Mouse (Mus musculus) urinary bladder, postnatal 4 days (tissue): ENCODE measurements around the gene Lpcat1.

Experiments used
- DNase-seq, 2 experiments: peaks; one replicate each; pipeline ENCODE4 v3.0.0; 2021 to 2022; ENCODE audit warnings: low spot score in 2 of 2

Lpcat1 gene

DNA sequence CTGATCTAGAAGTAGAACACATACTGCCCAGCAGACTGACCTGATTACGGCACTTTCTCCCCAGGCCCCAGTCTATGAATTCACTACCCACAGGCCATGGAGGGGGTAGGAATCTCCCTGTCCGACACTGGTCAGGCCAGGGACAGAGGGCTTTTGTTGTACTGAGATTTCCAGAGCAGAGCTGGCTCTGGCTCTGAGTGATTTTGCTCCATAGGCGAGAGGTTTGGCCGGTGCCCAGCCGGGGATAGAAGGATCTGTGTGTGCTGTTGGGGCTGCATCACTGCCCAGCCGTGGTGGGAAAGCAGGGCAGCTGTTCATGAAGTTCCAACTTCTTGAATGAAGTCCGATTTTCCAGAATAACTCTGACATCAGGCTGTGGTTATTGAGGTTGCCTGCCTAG, 20.1 kb upstream of the Lpcat1 start:
- peak in 1 of 2 experiments; percentile 31 for DNase-seq

DNA sequence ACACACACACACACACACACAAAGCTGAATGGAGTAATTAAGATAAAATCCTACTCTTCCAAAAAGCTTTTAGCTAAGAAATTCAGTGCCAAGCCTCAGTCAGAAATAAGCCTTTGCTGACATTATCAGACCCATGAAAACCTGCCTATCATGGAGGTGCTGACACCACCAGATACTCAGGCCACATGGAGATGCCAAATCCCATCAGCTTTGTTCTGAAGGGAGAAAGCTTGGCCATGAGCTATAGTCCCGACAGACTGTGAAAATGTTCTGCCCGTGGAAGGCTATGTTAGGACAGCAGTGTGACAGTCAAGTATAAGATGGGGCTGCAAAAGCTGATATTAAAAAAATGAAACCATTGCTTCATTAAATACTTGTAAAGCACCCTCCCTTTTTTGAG, 19.5 kb upstream of the Lpcat1 start:
- DNase-seq: no peak

DNA sequence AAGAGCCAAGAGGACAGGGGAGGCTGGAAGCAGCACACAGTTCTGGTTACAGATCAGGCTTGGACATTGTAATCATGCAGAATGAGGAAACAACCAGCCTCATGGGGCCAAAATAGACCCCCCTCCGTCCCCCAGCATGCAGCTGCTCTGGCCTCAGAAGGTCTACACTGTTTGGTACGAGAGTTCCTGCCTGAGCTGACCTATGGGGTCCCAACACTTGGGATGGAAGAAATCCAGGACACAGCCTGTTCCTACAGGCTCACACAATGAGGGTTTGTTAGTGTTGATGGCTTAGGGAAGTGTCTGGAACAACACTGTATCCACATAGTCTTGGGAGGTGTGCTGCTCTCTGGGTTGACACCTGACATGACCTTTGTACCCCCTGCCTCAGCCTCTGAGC, 18.8 kb upstream of the Lpcat1 start:
- no peak for DNase-seq

DNA sequence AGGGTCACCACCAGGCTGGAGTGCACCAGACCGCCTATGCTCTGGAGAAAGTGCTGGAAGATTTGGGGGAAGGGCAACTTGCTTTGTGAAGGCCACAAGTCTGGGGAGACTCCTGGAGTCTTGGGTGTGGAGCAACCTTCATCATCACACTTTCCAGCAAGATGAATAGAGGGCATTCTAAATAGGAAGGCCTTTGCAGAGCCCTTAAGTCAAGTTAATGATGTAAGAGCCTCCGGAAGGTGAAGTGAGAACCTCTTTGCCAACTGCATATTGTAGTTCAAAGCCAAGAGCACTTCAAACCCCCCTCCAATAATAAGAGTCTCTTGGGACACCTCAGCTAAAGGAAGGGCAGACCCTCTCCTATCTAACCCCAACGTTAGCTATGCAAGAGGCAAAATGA, 18.3 kb upstream of the Lpcat1 start:
- no peak for DNase-seq

DNA sequence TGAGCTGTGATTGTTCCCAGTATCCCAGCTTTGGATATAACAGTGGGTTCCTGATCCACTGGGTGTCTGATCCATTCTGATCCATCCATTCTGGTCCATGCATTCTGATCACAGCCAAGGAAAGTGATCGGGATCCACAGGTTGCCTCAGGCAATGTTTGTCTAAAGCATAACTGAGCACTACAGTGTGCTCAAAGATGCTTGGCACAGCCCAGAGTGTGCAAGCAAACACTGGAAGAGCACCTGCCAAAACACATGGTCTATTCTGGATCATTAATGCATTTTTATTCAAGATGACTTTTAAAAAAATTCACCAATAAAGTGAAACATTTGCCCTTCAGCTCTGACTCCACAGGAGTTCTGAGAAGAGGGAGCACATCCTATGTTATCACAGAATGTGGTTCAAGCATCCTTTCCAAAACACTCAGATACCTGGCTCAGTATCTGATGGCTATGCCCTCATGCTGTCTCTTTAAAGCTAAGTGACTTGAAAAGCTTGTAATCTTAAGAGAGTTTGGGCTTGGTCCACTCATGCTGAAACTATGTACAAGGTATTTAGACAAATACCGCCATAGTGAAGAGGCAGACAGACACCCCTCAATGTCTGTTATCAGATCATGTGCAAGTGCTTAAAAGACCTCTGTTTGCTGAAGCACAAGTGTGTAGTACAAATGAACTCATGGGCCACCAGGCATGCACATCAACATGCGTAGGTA, 13.3 kb upstream of the Lpcat1 start:
- no peak for DNase-seq

DNA sequence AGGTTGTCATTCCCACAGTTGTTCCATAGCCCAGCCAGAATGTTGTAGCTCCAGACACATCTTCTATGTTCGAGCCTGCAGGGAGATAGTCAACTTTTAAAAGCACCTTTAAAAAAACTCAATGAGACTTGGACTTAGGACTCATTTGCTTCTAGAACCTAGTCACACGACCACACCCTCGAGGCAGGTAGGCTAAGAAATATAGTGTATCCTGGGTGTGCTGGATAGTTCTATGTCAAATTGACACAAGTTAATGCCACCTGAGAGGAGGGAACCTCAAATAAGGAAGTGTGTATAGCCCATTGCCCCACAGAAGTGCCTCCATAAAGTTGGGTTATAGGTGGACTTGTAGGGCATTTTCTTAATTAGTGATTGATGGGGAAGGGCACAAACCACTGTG, 11.7 kb upstream of the Lpcat1 start:
- no peak for DNase-seq

DNA sequence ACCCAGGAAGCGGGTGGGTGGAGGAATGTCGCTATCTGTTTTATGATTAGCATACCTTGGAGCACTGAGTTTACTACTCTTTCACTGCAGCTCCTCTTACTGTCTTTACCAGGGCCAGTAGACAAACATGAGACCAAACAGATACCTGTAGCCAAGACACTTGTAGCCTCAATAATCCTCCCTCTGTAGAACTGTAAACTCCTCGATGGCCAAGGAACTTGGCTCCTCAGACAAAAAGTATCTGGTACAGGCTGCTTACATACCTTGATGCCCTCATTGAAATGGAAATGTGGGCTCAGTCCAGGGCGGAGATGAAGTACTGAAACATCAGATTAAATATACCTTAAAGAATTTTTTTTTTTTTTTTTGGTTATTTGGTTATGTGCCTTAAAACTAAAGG, 9.7 kb upstream of the Lpcat1 start:
- no peak for DNase-seq

DNA sequence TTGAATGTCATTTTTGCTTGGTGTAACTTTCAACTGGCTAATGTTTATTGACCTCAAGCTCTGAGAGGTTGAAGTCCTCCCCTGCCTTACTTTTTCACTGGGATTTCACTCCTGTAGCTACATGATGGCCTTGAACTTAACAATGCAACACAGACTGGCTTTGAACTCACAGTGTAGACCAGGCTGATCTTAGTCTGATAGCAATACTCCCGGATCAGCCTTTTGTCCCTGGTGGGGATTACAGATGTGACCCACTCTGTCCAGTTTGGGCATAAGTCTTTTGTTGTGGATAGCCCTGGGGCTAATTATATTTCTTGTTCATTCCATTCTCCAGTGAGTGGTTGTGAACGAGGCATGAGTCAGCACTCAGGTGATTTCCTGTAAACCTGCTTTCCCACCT, 9.3 kb upstream of the Lpcat1 start:
- no peak for DNase-seq

DNA sequence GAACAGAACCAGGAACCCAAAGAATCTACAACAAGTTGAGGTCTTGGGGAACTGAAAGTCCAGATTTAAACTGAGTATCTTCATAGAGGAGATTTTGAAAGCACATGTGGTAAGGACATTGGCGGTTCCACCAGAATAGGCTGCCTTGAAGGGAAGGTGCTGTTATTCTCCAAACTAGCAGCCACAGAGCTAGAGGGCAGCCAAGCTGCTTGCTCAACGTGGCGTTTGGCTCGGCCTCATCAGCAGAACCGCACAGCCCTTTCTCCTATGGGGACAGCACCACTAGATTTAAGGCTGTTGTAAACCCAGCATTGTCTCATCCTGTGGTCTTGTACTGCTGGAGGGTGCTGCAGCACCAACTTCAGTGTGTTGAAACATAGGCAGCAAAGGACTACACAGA, 8.3 kb upstream of the Lpcat1 start:
- no peak for DNase-seq

DNA sequence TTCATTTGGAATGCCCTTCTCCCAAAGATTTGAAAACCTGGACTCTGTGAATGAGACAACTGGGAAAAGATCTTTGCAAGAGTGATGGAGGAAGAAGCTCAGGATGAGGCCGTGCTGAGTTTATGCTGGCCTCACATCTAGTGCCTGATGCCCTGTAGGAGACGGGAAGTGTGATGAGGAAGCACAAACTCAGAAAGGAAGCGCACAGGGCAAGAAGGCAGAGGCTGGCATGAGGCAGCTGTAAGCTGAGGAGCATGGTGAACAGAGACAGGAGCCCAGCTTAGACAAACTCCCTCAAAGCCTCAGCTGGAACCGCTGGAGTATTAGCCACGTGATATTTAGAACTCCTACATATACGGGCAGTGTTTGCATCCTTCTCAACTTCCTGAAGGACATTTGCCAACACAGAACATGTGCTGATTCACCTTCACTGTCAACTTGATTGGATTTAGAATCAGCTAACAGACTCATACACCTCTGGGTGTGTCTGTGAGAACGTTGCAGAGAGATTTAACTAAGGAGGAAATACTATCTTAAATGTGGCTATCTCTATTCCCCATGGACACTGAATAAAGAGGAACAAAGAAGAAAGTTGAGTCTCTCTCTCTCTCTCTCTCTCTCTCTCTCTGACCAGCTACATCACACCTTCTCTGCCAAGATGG, 7.7 kb upstream of the Lpcat1 start:
- DNase-seq: no peak

DNA sequence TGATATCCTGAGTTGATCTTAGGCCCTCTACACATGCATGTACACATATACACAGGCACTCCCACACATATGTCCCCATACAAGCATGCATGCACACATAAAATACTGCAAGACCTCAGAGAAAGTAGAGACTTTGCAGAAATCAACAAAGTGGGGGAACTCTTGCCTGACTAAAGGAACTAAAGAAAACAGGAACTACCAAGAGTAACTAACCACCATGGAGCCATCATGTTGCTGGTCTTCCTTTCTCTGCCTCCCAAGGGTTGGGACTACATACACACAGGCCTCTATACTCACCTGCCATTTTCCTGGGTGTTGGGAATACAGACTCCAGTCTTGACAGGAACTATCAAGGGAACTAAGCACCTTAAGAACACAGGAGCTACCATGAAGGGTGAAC, 5.4 kb upstream of the Lpcat1 start:
- DNase-seq: no peak

DNA sequence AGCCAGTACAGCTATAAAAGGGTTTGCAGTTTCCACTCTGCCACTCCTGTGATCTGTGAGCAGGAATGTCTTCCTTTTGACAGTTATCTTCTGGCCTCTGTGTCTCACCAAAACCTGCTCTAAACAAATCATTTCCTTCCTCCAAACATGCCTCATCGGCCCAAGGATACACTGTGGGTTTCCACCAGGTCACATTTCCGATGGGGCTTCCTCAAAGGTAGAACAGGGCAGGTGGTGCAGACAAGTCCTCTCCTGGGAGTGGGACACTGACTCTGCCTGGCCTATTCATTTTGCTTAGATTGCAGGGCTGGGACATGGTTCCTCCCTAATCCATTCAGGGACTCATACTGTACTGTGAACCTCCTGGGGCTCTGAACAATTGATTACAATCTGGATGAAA, 1.8 kb upstream of the Lpcat1 start:
- DNase-seq: no peak

DNA sequence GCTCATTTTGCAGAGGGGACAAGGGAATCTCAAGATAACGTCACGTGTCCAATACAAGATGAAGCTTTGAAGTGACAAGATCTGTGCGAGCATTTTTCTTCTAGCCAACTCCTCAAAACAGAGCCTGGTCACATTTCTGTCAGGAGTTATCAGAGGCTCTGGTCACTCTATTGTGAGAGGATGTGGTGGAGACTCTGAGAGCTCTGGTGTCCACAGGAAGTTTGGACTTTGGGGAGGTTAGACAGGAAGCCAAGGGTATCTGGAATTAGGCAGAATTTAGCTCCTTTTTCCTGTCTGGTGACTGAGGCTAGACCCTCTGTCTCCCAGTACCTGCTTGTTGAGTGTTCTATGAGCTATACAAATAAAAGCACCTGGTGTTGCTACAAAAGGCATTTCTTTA, 586 bp upstream of the Lpcat1 start:
- no peak for DNase-seq

DNA sequence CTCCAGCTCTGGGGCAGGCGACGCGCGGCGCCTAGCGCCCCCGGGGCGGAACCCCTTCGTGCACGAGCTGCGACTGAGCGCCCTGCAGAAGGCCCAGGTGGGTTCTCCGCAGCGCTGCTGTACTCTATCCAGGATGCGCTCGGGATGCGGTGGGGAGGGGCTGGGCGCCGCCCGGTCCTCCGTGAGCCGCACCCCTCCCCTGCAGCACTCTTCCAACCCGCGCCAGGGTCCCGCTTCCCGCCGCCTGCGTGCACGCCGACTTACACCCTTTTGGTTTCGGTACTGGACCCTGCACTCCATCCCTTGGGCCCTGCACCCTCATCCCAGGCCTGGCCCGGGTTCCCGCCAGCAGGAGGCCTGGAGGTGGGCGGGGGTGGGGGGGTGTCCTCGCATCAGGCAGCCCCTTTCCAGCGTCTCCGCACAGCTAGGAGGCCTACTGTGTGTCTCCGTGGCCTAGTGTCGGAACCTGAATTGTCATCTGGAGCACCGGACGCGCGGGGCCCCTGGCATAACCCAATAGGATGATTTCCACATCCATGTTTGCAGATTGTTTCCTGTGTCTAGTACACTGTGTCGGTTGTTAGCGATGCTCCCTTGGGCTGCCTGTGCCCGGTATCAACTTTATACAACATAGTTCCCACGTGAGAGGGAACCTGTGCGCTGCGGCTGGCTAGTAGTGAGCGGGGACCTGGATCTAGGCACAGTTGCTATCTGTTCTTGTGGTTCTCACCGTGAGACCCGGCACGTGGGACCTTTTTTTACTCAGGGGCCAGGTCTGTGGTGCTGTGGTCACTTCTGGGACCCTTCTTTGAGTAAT, 632 bp downstream of the Lpcat1 start:
- DNase-seq: peak in 1 of 2 experiments; percentile 28

DNA sequence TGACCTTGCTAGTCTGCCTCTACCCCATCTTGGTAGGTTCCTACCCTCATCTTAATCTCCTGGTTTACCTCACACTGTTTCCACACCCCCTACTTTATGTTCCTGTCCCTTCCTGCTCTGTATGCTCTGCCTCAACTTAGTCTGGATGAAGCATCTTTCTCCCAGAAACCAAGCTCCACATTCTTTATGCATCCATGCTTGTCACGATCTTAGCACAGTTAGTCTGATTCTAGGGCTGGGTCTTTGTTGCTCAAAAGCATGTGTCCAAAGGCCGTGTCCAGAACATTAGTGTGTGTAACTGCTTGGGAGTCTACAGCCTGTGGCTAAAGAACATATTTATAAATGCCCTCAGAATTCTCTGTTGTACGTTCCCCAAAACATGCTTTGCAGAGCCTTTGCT, 1.8 kb downstream of the Lpcat1 start:
- no peak for DNase-seq

DNA sequence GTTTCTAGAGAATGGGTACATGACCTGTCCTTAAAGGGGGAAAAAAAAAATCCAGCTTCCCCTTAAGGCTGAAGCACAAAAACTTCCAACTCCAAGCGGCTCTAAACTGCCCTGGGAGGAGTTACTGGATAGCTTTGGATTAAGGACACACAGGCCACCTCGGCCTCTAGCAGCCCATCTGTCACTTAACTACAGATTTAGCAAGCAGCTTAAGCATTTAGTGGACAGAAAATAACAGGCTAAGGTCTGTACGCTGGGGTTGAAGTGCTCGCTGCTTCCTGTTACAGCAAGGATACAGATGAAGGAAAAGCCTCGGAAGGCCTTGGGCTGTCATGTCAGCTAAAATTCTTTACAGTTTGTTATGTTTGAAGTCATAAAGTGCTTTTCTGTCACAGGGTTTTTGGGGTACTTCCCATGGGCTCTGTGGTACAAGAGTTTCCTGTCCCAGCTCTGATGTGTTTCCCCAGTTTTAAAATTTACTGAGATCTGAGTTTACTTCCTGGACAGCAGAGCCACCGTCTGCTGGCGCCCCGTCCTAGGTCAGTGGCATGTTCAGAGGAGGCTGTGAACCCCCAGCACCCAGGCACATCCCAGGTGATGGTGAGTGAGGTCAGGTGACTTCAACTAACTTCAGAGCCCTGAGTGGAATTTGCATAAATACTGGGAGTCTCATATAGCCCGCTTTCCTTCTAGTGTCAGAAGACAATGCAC, 2.4 kb downstream of the Lpcat1 start:
- no peak for DNase-seq

DNA sequence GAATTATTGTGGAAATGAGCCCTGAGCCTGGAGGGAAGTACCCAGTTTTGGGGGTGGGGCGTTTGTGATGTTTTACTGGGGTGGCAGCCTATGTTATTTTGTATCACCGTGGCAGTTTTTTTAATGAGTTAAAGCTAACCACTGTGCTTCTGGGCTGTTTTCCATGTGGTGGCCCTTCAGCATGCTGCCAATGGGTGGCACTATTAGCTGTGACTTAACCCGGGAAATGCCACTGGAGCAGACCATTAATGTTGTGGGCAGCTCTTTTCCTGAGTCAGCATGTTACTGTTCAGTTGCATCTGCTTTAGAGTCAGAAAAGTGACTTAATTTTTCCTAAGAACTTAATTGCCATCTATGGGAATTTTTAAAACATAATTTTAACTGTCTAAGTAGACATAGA, 5.5 kb downstream of the Lpcat1 start:
- no peak for DNase-seq

DNA sequence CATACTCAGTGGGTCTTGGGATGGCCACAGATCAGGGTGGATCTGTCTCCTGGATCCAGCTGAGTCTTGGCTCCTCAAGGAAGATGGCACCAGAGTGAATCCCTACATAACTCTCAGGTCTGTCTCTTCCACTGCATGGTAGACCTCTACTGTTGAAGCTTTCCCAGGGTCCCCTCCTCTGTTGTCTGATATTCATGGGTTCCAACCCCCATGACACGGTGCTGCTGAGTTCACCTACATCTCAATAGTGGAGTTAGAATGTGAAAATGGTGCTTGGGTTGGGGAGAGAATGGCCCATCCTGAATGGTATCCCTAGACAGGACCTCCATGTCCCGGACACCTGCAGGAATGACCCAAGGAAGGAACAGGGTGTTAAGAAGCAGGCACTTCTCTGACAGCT, 6.7 kb downstream of the Lpcat1 start:
- DNase-seq: no peak

DNA sequence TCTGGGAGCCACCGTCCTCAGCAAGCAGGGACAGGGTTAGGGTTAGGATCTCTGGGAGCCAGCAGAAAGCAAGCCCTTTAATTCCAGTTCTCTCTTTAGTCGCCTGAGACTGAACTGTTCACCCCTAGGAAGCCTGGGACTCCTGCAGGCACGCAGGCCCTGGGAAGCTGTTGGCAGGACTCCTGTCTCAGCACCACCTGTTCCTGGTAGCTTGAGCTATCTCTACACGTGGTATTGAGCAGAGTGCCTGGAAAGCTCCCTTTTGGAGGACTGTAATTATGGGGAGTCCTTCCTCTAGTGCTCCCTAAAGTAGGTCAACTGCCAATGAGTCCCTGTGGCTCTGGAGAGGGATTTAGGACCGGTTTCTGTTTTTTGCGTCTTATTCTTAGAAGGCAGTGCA, 7.2 kb downstream of the Lpcat1 start:
- no peak for DNase-seq

DNA sequence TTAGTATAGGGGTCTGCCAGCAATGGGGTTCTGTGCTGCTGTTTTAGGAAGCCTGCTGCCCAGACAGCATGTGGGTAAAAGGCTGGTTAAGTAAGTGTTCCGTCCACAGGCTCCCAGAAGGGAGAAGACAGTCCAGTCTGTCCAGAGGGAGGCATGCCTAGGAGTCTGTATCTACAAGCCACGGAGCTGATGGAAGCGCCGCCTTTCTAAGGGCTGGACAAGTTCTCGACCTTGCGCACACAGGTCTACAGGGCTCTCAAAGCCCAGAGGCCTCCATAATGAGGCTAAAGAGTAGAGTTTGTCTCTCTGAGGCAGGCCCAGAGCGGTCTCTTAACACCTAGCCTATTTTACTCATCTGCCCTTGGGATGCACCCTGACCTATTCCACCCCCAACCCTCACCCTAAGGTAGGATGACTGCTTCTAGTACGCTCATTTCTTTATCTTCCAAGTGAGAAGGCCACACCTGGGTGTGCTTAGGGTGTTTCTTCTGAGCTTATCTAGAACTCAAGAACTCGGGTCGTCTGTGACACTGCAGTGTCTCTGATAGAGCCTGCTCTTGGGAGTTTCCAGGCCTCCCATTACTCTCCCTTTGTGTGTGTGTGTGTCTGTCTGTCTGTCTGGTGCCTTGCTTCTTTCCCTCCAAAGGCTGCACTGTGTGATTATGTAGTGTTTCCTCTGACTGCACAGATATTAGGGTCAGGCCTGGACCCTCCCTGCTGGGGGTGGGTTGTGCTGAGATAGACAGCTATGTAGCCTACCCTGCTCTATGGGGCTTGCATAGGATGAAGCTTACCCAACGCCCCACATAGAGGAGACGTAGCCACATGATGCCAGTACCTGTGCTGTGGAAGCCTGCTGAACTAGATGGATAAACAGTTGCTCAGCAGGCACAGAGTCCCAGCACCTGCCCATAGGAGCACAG, 8.3 kb downstream of the Lpcat1 start:
- DNase-seq: no peak

DNA sequence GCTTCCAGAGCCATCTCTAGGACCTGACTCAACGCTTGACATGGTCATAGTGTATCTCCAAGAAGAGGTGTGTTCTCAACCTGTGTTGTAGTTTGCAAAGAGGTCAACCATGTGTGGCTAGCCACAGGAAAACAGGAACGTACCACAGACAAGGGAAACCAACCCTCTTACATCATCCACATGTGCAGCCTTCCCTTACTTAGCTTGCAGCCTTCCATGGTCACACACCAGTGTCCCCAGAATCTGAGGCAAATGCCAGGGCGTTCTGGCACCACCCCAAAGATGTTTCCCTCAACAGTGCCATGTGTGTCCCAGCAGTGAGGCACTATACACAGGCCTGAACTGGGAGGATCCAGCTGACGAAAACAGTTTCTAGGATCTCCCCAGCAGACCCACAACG, 9.3 kb downstream of the Lpcat1 start:
- no peak for DNase-seq
